Mouse (Mus musculus) hindbrain, embryonic 14.5 days (tissue): ENCODE results near the gene Tcp11l1. TPM values are rescaled to one million over a fixed set of nuclear protein-coding genes. Genes with fewer than 3 reads are reported as not detected.

Source experiments
- ATAC-seq: fragments of 200-750 bp; cut with Nextera tagmentation; 2 replicates; pipeline ENCODE4 v1.8.0; 2017; ENCODE audit warnings: moderate number of reproducible peaks, mild to moderate bottlenecking, moderate TSS enrichment, moderate library complexity; ENCODE audit not compliant: low FRiP score
- DNase-seq: peaks from one replicate; pipeline ENCODE4 v3.0.0-alpha.2; 2015; ENCODE audit warnings: low spot score
- H3K27ac ChIP-seq: fragments of 300-500 bp; sonication (generic); 2 replicates; pipeline ENCODE4 v1.5.1; 2014; ENCODE audit warnings: mild to moderate bottlenecking, moderate library complexity
- H3K27me3 ChIP-seq: fragments of 300-500 bp; sonication (generic); 2 replicates; pipeline ENCODE4 v1.6.1; 2014; ENCODE audit warnings: mild to moderate bottlenecking, low read length, mixed read lengths; ENCODE audit not compliant: control insufficient read depth, insufficient read depth
- H3K36me3 ChIP-seq: fragments of 300-500 bp; sonication (generic); replicated peaks from 2 replicates; pipeline ENCODE4 v1.6.1; 2014; ENCODE audit not compliant: control insufficient read depth, insufficient read depth
- H3K4me1 ChIP-seq: fragments of 300-500 bp; sonication (generic); replicated peaks from 2 replicates; pipeline ENCODE4 v1.6.1; 2014; ENCODE audit warnings: antibody characterized with exemption, low read length, mixed read lengths; ENCODE audit not compliant: control insufficient read depth, insufficient read depth
- H3K4me2 ChIP-seq: fragments of 300-500 bp; sonication (generic); replicated peaks from 2 replicates; pipeline ENCODE4 v1.6.1; 2014; ENCODE audit warnings: mild to moderate bottlenecking, moderate library complexity
- H3K4me3 ChIP-seq: fragments of 300-500 bp; sonication (generic); replicated peaks from 2 replicates; pipeline ENCODE4 v1.5.1; 2014; ENCODE audit warnings: mild to moderate bottlenecking, low read length
- H3K9ac ChIP-seq: fragments of 300-500 bp; sonication (generic); 2 replicates; pipeline ENCODE4 v1.6.1; 2014
- H3K9me3 ChIP-seq: fragments of 300-500 bp; sonication (generic); 2 replicates; pipeline ENCODE4 v1.6.1; 2016; ENCODE audit warnings: low read length; ENCODE audit not compliant: control insufficient read depth
- WGBS: fragments of 180-500 bp; shearing (Covaris S2); extraction: QIAGEN DNeasy Blood & Tissue Kit; methylation state at CpG from one replicate; pipeline ENCODE4 v1.1.7; 2014; 5-methylcytosine and 5-hydroxymethylcytosine counted together
- polyA plus RNA-seq: library from polyadenylated mRNA; unstranded; fragments of >200 nt; fragmentation: Nextera tagmentation; extraction: Ambion mirVana; gene quantifications from 2 replicates; pipeline ENCODE4 v1.2.1, GENCODE M21; 2014

Tcp11l1 gene
- polyA plus RNA-seq, 1 experiment from 2014 or later = 71.0 TPM

- no peaks in the 10 kb centered on the region for H3K9me3 ChIP-seq
- DNase-seq (no peak), ATAC-seq (no peak)
- no peak overlapping the region for H3K4me3 ChIP-seq
- H3K4me1 ChIP-seq = no peaks in the 10 kb centered on the region
- H3K27ac ChIP-seq = no peak overlapping the region
- H3K4me2 ChIP-seq = no peak overlapping the region
- peaks cover 67% of the 10 kb centered on the region for H3K36me3 ChIP-seq
- H3K9ac ChIP-seq = no peak overlapping the region
- WGBS = 93% methylated on average over 8 of the region's 8 CpGs
- no peaks in the 10 kb centered on the region for H3K27me3 ChIP-seq
These were observed 48.4 kb downstream of the Tcp11l1 start for GRCm38 (mm10) chr2:104663372-104664100.

GRCm38 (mm10) chr2:104658659-104659058, 53.3 kb downstream of the Tcp11l1 start:
- no peak overlapping the region for H3K9ac ChIP-seq
- H3K4me2 ChIP-seq = no peak overlapping the region
- no peak for DNase-seq
- no peak for ATAC-seq
- no peaks in the 10 kb centered on the region for H3K27me3 ChIP-seq
- no peak overlapping the region for H3K27ac ChIP-seq
- 90% methylated on average over 1 of the region's 1 CpGs for WGBS
- no peaks in the 10 kb centered on the region for H3K4me1 ChIP-seq
- peaks cover 64% of the 10 kb centered on the region for H3K36me3 ChIP-seq
- H3K9me3 ChIP-seq = no peaks in the 10 kb centered on the region
- H3K4me3 ChIP-seq = no peak overlapping the region

GRCm38 (mm10) chr2:104615985-104616711, 95.8 kb downstream of the Tcp11l1 start:
- no peak overlapping the region for H3K9ac ChIP-seq
- H3K4me1 ChIP-seq = no peaks in the 10 kb centered on the region
- 98% methylated on average over 4 of the region's 4 CpGs for WGBS
- no peak overlapping the region for H3K4me3 ChIP-seq
- DNase-seq (no peak), ATAC-seq (no peak)
- no peaks in the 10 kb centered on the region for H3K27me3 ChIP-seq
- no peak overlapping the region for H3K4me2 ChIP-seq
- no peaks in the 10 kb centered on the region for H3K9me3 ChIP-seq
- H3K27ac ChIP-seq = no peak overlapping the region
- H3K36me3 ChIP-seq = peaks cover 6% of the 10 kb centered on the region; the same call in 1 of the 2 replicates

GRCm38 (mm10) chr2:104614786-104615185, 97.2 kb downstream of the Tcp11l1 start:
- Histone ChIP-seq H3K9me3 (no peaks in the 10 kb centered on the region), H3K27ac (no peak overlapping the region), H3K4me3 (no peak overlapping the region), H3K27me3 (no peaks in the 10 kb centered on the region), H3K4me2 (no peak overlapping the region), H3K36me3 (peaks cover 12% of the 10 kb centered on the region; the same call in 1 of the 2 replicates), H3K4me1 (no peaks in the 10 kb centered on the region), H3K9ac (no peak overlapping the region)
- ATAC-seq = no peak
- WGBS = 91% methylated on average over 3 of the region's 3 CpGs
- DNase-seq = no peak

Other genes starting within 250 kb of the Tcp11l1 start
- gene Hipk3, start 217.7 kb downstream of the Tcp11l1 start, polyA plus RNA-seq = 13.8 and 15.6 TPM in 2 replicates
- gene Cstf3, start 121.6 kb downstream of the Tcp11l1 start, polyA plus RNA-seq = 78.7 and 79.5 TPM in 2 replicates
- gene Pin1rt1, start 4.2 kb upstream of the Tcp11l1 start, polyA plus RNA-seq = 0.35 TPM in 1 of 2 replicates, not detected in the other
- gene Depdc7, start 30.7 kb upstream of the Tcp11l1 start, polyA plus RNA-seq = 1.6 TPM in 2 replicates
- 11.1 and 11.3 TPM in 2 replicates for gene Qser1, start 104.6 kb upstream of the Tcp11l1 start, polyA plus RNA-seq
- gene Prrg4, start 137.7 kb upstream of the Tcp11l1 start, polyA plus RNA-seq = 0.53 and 0.94 TPM in 2 replicates
- 7.2 and 7.6 TPM in 2 replicates for gene Ccdc73, start 155.6 kb upstream of the Tcp11l1 start, polyA plus RNA-seq